Mouse (Mus musculus) lung, postnatal 0 days (tissue): ENCODE measurements around the gene Tmem246. TPM values are rescaled to one million over a fixed set of nuclear protein-coding genes. Genes with fewer than 3 reads are reported as not detected.

Experiments used
- ATAC-seq: fragments of 200-750 bp; cut with Nextera tagmentation; 2 replicates; pipeline ENCODE4 v1.8.0; 2017; ENCODE audit warnings: moderate library complexity
- DNase-seq: peaks from one replicate; pipeline ENCODE4 v3.0.0-alpha.2; 2016; ENCODE audit warnings: low spot score
- H3K27ac ChIP-seq: fragments of 300-500 bp; sonication (generic); 2 replicates; pipeline ENCODE4 v1.5.1; 2014; ENCODE audit warnings: antibody characterized with exemption, mild to moderate bottlenecking, low read length, mixed read lengths
- H3K27me3 ChIP-seq: fragments of 300-500 bp; sonication (generic); replicated peaks from 2 replicates; pipeline ENCODE4 v1.6.1; 2014; ENCODE audit warnings: low read length, mixed read lengths; ENCODE audit not compliant: insufficient read depth
- H3K36me3 ChIP-seq: fragments of 300-500 bp; sonication (generic); 2 replicates; pipeline ENCODE4 v1.6.1; 2014; ENCODE audit warnings: low read length, mixed read lengths; ENCODE audit not compliant: insufficient read depth
- H3K4me1 ChIP-seq: fragments of 300-500 bp; sonication (generic); 2 replicates; pipeline ENCODE4 v1.6.1; 2014; ENCODE audit warnings: antibody characterized with exemption, low read depth, low read length, mixed read lengths; ENCODE audit not compliant: insufficient read depth
- H3K4me2 ChIP-seq: fragments of 300-500 bp; sonication (generic); replicated peaks from 2 replicates; pipeline ENCODE4 v1.6.1; 2014; ENCODE audit warnings: low read depth, mild to moderate bottlenecking, low read length, moderate library complexity, mixed read lengths
- H3K4me3 ChIP-seq: fragments of 300-500 bp; sonication (generic); 2 replicates; pipeline ENCODE4 v1.5.1; 2014; ENCODE audit warnings: low read depth, low read length
- H3K9ac ChIP-seq: fragments of 300-500 bp; sonication (generic); replicated peaks from 2 replicates; pipeline ENCODE4 v1.6.1; 2014; ENCODE audit warnings: low read depth, mild to moderate bottlenecking
- H3K9me3 ChIP-seq: fragments of 300-500 bp; sonication (generic); 2 replicates; pipeline ENCODE4 v1.6.1; 2016; ENCODE audit warnings: low read length, mixed read lengths
- CTCF ChIP-seq: IDR thresholded peaks from 2 replicates; pipeline ENCODE4 v1.5.1; 2016; ENCODE audit warnings: antibody characterized with exemption, mild to moderate bottlenecking
- EP300 ChIP-seq: IDR thresholded peaks from 2 replicates; pipeline ENCODE4 v1.6.1; 2016; ENCODE audit warnings: antibody characterized with exemption, mild to moderate bottlenecking, control low read depth
- WGBS: fragments of 180-500 bp; shearing (Covaris S2); extraction: QIAGEN DNeasy Blood & Tissue Kit; methylation state at CpG from one replicate; pipeline ENCODE4 v1.1.7; 2014; 5-methylcytosine and 5-hydroxymethylcytosine counted together
- polyA plus RNA-seq: library from polyadenylated mRNA; unstranded; fragments of >200 nt; fragmentation: Nextera tagmentation; extraction: Ambion mirVana; gene quantifications from 2 replicates; pipeline ENCODE4 v1.2.1, GENCODE M21; 2015

Gene Tmem246
- polyA plus RNA-seq, 1 experiment from 2014 or later: 32.9 TPM

- Histone ChIP-seq H3K27me3 (no peaks in the 10 kb centered on the region), H3K9me3 (no peaks in the 10 kb centered on the region), H3K27ac (no peak overlapping the region), H3K4me1 (no peaks in the 10 kb centered on the region), H3K4me3 (no peak overlapping the region), H3K36me3 (no peaks in the 10 kb centered on the region), H3K9ac (no peak overlapping the region), H3K4me2 (no peak overlapping the region)
- ATAC-seq (no peak), DNase-seq (no peak)
- 91% methylated on average over 5 of the region's 5 CpGs for WGBS
- no peak for TF ChIP-seq CTCF
- TF ChIP-seq EP300: no peak
These were observed 6.9 kb upstream of the Tmem246 start for GRCm38 (mm10) chr4:49604616-49605015.

- Histone ChIP-seq H3K27me3 (no peaks in the 10 kb centered on the region), H3K4me2 (no peak overlapping the region), H3K9me3 (no peaks in the 10 kb centered on the region), H3K4me1 (no peaks in the 10 kb centered on the region), H3K36me3 (no peaks in the 10 kb centered on the region), H3K9ac (no peak overlapping the region), H3K27ac (no peak overlapping the region), H3K4me3 (no peak overlapping the region)
- TF ChIP-seq EP300: no peak
- no peak for TF ChIP-seq CTCF
- DNase-seq (no peak), ATAC-seq (no peak)
- WGBS: 44% methylated on average over 1 of the region's 1 CpGs
These were observed 6.4 kb upstream of the Tmem246 start for GRCm38 (mm10) chr4:49604016-49604546.

GRCm38 (mm10) chr4:49603161-49603560 is 5.5 kb upstream of the Tmem246 start:
- TF ChIP-seq EP300: no peak
- TF ChIP-seq CTCF: no peak
- no peak overlapping the region for H3K4me3 ChIP-seq
- no peak overlapping the region for H3K27ac ChIP-seq
- WGBS: 76% methylated on average over 2 of the region's 2 CpGs
- H3K27me3 ChIP-seq: no peaks in the 10 kb centered on the region
- no peak overlapping the region for H3K4me2 ChIP-seq
- no peaks in the 10 kb centered on the region for H3K4me1 ChIP-seq
- H3K36me3 ChIP-seq: no peaks in the 10 kb centered on the region
- DNase-seq (no peak), ATAC-seq (no peak)
- no peak overlapping the region for H3K9ac ChIP-seq
- no peaks in the 10 kb centered on the region for H3K9me3 ChIP-seq

GRCm38 (mm10) chr4:49596846-49597182 is 862 bp downstream of the Tmem246 start:
- 1% methylated on average over 20 of the region's 20 CpGs for WGBS
- no peaks in the 10 kb centered on the region for H3K27me3 ChIP-seq
- H3K4me1 ChIP-seq: 0 out of 2 replicates have a peak, but pooled peaks cover 4% of the 10 kb centered on the region
- H3K4me3 ChIP-seq: peak overlapping the region; percentile 83
- ATAC-seq: no peak
- no peaks in the 10 kb centered on the region for H3K9me3 ChIP-seq
- H3K9ac ChIP-seq: peak overlapping the region; percentile 70
- no peaks in the 10 kb centered on the region for H3K36me3 ChIP-seq
- peak; percentile 35 for DNase-seq
- no peak for TF ChIP-seq EP300
- no peak for TF ChIP-seq CTCF
- peak overlapping the region; percentile 91 for H3K4me2 ChIP-seq
- peak overlapping the region; percentile 78 for H3K27ac ChIP-seq

GRCm38 (mm10) chr4:49590152-49590551 is 7.5 kb downstream of the Tmem246 start:
- Histone ChIP-seq H3K36me3 (0 out of 2 replicates have a peak, but pooled peaks cover 5% of the 10 kb centered on the region), H3K4me1 (no peaks in the 10 kb centered on the region), H3K27ac (no peak overlapping the region), H3K9me3 (no peaks in the 10 kb centered on the region), H3K9ac (no peak overlapping the region), H3K4me2 (no peak overlapping the region), H3K27me3 (no peaks in the 10 kb centered on the region), H3K4me3 (no peak overlapping the region)
- DNase-seq (no peak), ATAC-seq (no peak)
- 83% methylated on average over 2 of the region's 2 CpGs for WGBS
- TF ChIP-seq EP300 (no peak), CTCF (no peak)

GRCm38 (mm10) chr4:49586811-49587210 is 10.9 kb downstream of the Tmem246 start:
- Histone ChIP-seq H3K4me1 (peaks cover 10% of the 10 kb centered on the region; the same call in 1 of the 2 replicates), H3K9me3 (no peaks in the 10 kb centered on the region), H3K4me3 (no peak overlapping the region), H3K27me3 (no peaks in the 10 kb centered on the region), H3K27ac (no peak overlapping the region), H3K4me2 (no peak overlapping the region), H3K9ac (no peak overlapping the region), H3K36me3 (0 out of 2 replicates have a peak, but pooled peaks cover 5% of the 10 kb centered on the region)
- 87% methylated on average over 10 of the region's 10 CpGs for WGBS
- no peak for TF ChIP-seq EP300
- TF ChIP-seq CTCF: no peak
- ATAC-seq (no peak), DNase-seq (no peak)

- 62% methylated on average over 7 of the region's 7 CpGs for WGBS
- Histone ChIP-seq H3K4me1 (peaks cover 10% of the 10 kb centered on the region; the same call in 1 of the 2 replicates), H3K27ac (0 out of 2 replicates have a peak overlapping the region, but pooled peaks have one; percentile 14), H3K9ac (no peak overlapping the region), H3K9me3 (no peaks in the 10 kb centered on the region), H3K4me3 (no peak overlapping the region), H3K36me3 (0 out of 2 replicates have a peak, but pooled peaks cover 5% of the 10 kb centered on the region), H3K27me3 (no peaks in the 10 kb centered on the region), H3K4me2 (no peak overlapping the region)
- ATAC-seq: peak; percentile 58
- TF ChIP-seq CTCF: no peak
- no peak for TF ChIP-seq EP300
- DNase-seq: peak; percentile 21
These were observed 12.1 kb downstream of the Tmem246 start for GRCm38 (mm10) chr4:49585524-49586101.
